Mouse (Mus musculus) embryonic facial prominence, embryonic 12.5 days (tissue): ENCODE data around the gene Sdr42e1. TPM values are rescaled to one million over a fixed set of nuclear protein-coding genes. Genes with fewer than 3 reads are reported as not detected.
A peak's percentile ranks its signal among the peaks of the same experiment; 100 is the strongest.

Experiments
- ATAC-seq: fragments of 200-750 bp; cut with Nextera tagmentation; 2 replicates; pipeline ENCODE4 v1.8.0; 2017; ENCODE audit not compliant: insufficient number of reproducible peaks, insufficient read depth, low FRiP score, low TSS enrichment
- H3K27ac ChIP-seq: fragments of 300-500 bp; sonication (generic); 2 replicates; pipeline ENCODE4 v1.5.1; 2016; ENCODE audit warnings: mild to moderate bottlenecking
- H3K27me3 ChIP-seq: fragments of 300-500 bp; sonication (generic); 2 replicates; pipeline ENCODE4 v1.6.1; 2016; ENCODE audit warnings: mild to moderate bottlenecking, moderate library complexity
- H3K36me3 ChIP-seq: fragments of 300-500 bp; sonication (generic); 2 replicates; pipeline ENCODE4 v1.6.1; 2016; ENCODE audit warnings: mild to moderate bottlenecking
- H3K4me1 ChIP-seq: fragments of 300-500 bp; sonication (generic); 2 replicates; pipeline ENCODE4 v1.6.1; 2016
- H3K4me2 ChIP-seq: fragments of 300-500 bp; sonication (generic); replicated peaks from 2 replicates; pipeline ENCODE4 v1.6.1; 2016; ENCODE audit warnings: mild to moderate bottlenecking, moderate library complexity
- H3K4me3 ChIP-seq: fragments of 300-500 bp; sonication (generic); 2 replicates; pipeline ENCODE4 v1.5.1; 2016; ENCODE audit warnings: mild to moderate bottlenecking
- H3K9ac ChIP-seq: fragments of 300-500 bp; sonication (generic); 2 replicates; pipeline ENCODE4 v1.6.1; 2016; ENCODE audit warnings: mild to moderate bottlenecking, moderate library complexity
- H3K9me3 ChIP-seq: fragments of 300-500 bp; sonication (generic); 2 replicates; pipeline ENCODE4 v1.6.1; 2016; ENCODE audit warnings: mild to moderate bottlenecking, moderate library complexity
- WGBS: fragments of 180-500 bp; shearing (Covaris S2); methylation state at CpG from one replicate; pipeline ENCODE4 v1.1.7; 2016; 5-methylcytosine and 5-hydroxymethylcytosine counted together
- polyA plus RNA-seq: library from polyadenylated mRNA; unstranded; fragments of >200 nt; fragmentation: Nextera tagmentation; extraction: Ambion mirVana; gene quantifications from 2 replicates; pipeline ENCODE4 v1.2.1, GENCODE M21; 2016

The Sdr42e1 gene
- 0.99 and 1.2 TPM in 2 replicates for polyA plus RNA-seq

DNA sequence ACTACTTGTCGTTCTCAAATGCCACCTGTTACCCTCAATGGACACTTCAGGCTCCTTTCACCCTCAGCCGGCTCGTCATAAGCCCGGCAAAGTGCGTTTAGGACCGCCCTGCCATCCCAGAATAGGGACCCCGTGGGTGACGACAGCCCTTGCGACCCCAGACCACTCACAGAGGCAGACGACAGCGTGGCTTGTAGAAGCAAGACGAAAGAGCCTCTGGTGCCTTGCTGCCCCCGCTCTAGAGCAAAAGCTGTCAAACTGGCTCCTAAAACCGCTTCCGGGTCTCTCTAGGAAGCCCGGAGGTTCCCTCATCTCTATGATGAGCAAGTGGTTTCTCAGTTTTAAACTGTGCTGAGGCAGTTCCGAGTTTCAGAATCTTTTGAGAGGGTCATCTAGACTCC is at the start of gene Sdr42e1:
TSS of gene Sdr42e1 (minus strand) at position 260 of the 401 bp plus-strand sequence.
- Histone ChIP-seq H3K4me1 (0 out of 2 replicates have a peak, but pooled peaks cover 8% of the 10 kb centered on the region), H3K4me2 (peak within 1 kb of the TSS; percentile 68), H3K9me3 (no peaks in the 10 kb centered on the region), H3K9ac (peak within 1 kb of the TSS; percentile 55; the same call in 1 of the 2 replicates), H3K36me3 (no peaks in the 10 kb centered on the region), H3K27me3 (no peaks in the 10 kb centered on the region), H3K27ac (no peak within 1 kb of the TSS), H3K4me3 (peak within 1 kb of the TSS; percentile 42)
- no peak for ATAC-seq
- 17% methylated on average over 17 of the region's 17 CpGs for WGBS

GRCm38 (mm10) chr8:117718152-117718860 is 44.8 kb upstream of the Sdr42e1 start:
- H3K4me2 ChIP-seq, result no peak overlapping the region
- H3K36me3 ChIP-seq, result no peaks in the 10 kb centered on the region
- WGBS, result 71% methylated on average over 14 of the region's 14 CpGs
- no peak overlapping the region for H3K27ac ChIP-seq
- no peak for ATAC-seq
- H3K9ac ChIP-seq, result no peak overlapping the region
- no peaks in the 10 kb centered on the region for H3K4me1 ChIP-seq
- no peak overlapping the region for H3K4me3 ChIP-seq
- H3K9me3 ChIP-seq, result no peaks in the 10 kb centered on the region
- H3K27me3 ChIP-seq, result no peaks in the 10 kb centered on the region

- H3K4me3 ChIP-seq, result no peak overlapping the region
- no peak overlapping the region for H3K4me2 ChIP-seq
- ATAC-seq, result no peak
- no peaks in the 10 kb centered on the region for H3K36me3 ChIP-seq
- no peaks in the 10 kb centered on the region for H3K4me1 ChIP-seq
- H3K9ac ChIP-seq, result no peak overlapping the region
- H3K9me3 ChIP-seq, result no peaks in the 10 kb centered on the region
- H3K27ac ChIP-seq, result no peak overlapping the region
- H3K27me3 ChIP-seq, result no peaks in the 10 kb centered on the region
- WGBS, result 72% methylated on average over 5 of the region's 5 CpGs
Observed at GRCm38 (mm10) chr8:117715896-117716295, 42.4 kb upstream of the Sdr42e1 start.

- Histone ChIP-seq H3K4me3 (no peak overlapping the region), H3K36me3 (no peaks in the 10 kb centered on the region), H3K27me3 (no peaks in the 10 kb centered on the region), H3K9ac (no peak overlapping the region), H3K27ac (no peak overlapping the region), H3K9me3 (no peaks in the 10 kb centered on the region), H3K4me1 (no peaks in the 10 kb centered on the region), H3K4me2 (no peak overlapping the region)
- no peak for ATAC-seq
- 90% methylated on average over 5 of the region's 5 CpGs for WGBS
Observed at GRCm38 (mm10) chr8:117714604-117715003, 41.1 kb upstream of the Sdr42e1 start.

DNA sequence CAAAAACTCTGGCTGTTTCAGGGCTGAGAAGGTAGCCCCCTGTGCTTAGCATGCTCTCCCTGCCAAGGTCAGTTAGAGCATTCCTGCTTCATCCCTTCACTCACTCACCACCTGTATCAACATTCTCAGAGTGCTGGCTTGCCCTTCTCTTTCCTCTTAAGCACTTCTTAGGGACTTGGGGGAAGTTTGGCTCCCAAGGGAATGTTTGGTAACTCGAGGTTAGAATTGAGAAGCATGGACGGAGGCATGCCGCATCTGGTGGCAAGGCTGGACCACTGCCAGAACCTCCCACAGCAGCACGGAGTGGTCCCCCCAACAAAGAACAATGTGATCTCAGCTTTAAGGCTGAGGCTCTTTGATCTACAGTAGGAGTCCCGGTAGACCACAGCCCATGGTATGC is 38.7 kb upstream of the Sdr42e1 start:
- no peak for ATAC-seq
- no peaks in the 10 kb centered on the region for H3K27me3 ChIP-seq
- WGBS, result 38% methylated on average over 5 of the region's 5 CpGs
- no peaks in the 10 kb centered on the region for H3K9me3 ChIP-seq
- no peak overlapping the region for H3K4me2 ChIP-seq
- no peak overlapping the region for H3K4me3 ChIP-seq
- H3K36me3 ChIP-seq, result no peaks in the 10 kb centered on the region
- H3K4me1 ChIP-seq, result no peaks in the 10 kb centered on the region
- no peak overlapping the region for H3K27ac ChIP-seq
- H3K9ac ChIP-seq, result no peak overlapping the region

- Histone ChIP-seq H3K4me3 (no peak overlapping the region), H3K27ac (no peak overlapping the region), H3K27me3 (no peaks in the 10 kb centered on the region), H3K4me1 (0 out of 2 replicates have a peak, but pooled peaks cover 3% of the 10 kb centered on the region), H3K9ac (no peak overlapping the region), H3K9me3 (no peaks in the 10 kb centered on the region), H3K4me2 (no peak overlapping the region), H3K36me3 (no peaks in the 10 kb centered on the region)
- 93% methylated on average over 4 of the region's 4 CpGs for WGBS
- no peak for ATAC-seq
Observed at GRCm38 (mm10) chr8:117706141-117706540, 32.7 kb upstream of the Sdr42e1 start.

DNA sequence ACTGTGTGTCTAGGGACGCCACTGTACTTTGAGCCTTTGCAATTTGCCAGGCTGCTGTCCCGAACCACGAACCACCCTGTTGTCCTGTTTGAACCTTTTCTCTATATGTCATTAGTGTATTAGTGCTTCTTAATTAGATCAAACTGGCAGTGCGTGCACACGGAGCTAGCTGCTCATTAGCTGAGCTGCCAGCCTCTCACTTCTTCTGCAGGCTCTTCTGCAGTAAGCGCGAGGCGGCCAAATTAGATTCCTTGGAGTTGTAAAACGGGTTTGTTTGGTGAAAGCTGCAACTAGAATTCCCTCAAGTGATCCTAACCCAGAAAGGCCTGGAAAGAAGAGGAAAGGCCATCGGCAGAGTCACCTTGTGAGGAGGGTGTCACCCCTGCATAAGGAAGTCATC is 29.2 kb upstream of the Sdr42e1 start:
- H3K4me2 ChIP-seq, result no peak overlapping the region
- H3K4me1 ChIP-seq, result 0 out of 2 replicates have a peak, but pooled peaks cover 3% of the 10 kb centered on the region
- 51% methylated on average over 10 of the region's 10 CpGs for WGBS
- H3K9me3 ChIP-seq, result no peaks in the 10 kb centered on the region
- no peak overlapping the region for H3K4me3 ChIP-seq
- ATAC-seq, result no peak
- no peak overlapping the region for H3K9ac ChIP-seq
- no peaks in the 10 kb centered on the region for H3K27me3 ChIP-seq
- no peaks in the 10 kb centered on the region for H3K36me3 ChIP-seq
- no peak overlapping the region for H3K27ac ChIP-seq

DNA sequence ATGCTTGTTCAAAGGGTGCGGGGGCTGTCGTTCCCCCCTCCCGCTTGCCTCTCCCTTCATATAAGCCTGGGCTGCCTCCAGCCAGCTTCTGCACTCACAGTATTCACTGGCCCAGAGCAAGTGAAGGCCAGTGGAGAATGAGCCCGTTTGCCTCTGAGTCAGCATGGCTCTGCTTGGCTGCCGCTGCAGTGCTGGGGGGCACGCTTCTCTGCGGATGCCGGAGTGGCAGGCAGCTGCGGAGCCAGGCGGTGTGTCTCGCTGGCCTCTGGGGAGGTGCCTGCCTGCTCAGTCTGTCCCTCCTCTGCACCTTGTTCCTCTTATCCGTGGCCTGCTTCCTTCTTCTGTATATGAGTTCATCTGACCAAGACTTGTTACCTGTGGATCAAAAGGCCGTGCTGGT is 28.4 kb upstream of the Sdr42e1 start, which contains the start of gene Hsd17b2:
TSS of gene Hsd17b2 (plus strand) at position 46 of the 400 bp plus-strand sequence.
- no peak for ATAC-seq
- 0 out of 2 replicates have a peak, but pooled peaks cover 3% of the 10 kb centered on the region for H3K4me1 ChIP-seq
- 33% methylated on average over 13 of the region's 13 CpGs for WGBS
- H3K9me3 ChIP-seq, result no peaks in the 10 kb centered on the region
- no peaks in the 10 kb centered on the region for H3K27me3 ChIP-seq
- no peak within 1 kb of the TSS for H3K4me3 ChIP-seq
- no peak within 1 kb of the TSS for H3K4me2 ChIP-seq
- no peak within 1 kb of the TSS for H3K9ac ChIP-seq
- no peak within 1 kb of the TSS for H3K27ac ChIP-seq
- H3K36me3 ChIP-seq, result no peaks in the 10 kb centered on the region

GRCm38 (mm10) chr8:117701246-117701645 is 27.8 kb upstream of the Sdr42e1 start:
- Histone ChIP-seq H3K4me3 (no peak overlapping the region), H3K9ac (no peak overlapping the region), H3K27ac (no peak overlapping the region), H3K36me3 (no peaks in the 10 kb centered on the region), H3K27me3 (no peaks in the 10 kb centered on the region), H3K4me1 (0 out of 2 replicates have a peak, but pooled peaks cover 3% of the 10 kb centered on the region), H3K9me3 (no peaks in the 10 kb centered on the region), H3K4me2 (no peak overlapping the region)
- no peak for ATAC-seq
- WGBS, result 90% methylated on average over 8 of the region's 8 CpGs

DNA sequence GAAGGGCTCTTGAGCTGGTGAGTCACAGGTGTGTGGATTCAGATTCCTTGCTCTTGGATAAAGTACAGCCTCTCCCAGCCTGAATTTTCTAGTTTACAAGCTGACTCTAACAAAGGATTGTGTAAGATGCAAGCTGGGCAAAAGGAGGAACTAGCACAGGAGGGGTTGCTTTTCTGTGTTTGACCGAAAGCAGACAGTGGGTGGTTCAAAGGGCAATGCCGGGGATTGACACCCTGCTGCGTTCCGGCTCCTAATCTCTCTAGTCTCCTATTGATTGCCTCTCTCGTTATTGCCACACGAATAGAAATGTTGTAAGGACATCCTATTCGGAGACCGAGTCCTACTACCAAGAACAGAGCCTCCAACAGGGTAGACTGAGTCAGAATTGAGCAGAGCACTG is 27.2 kb upstream of the Sdr42e1 start:
- no peak overlapping the region for H3K4me3 ChIP-seq
- no peaks in the 10 kb centered on the region for H3K36me3 ChIP-seq
- no peaks in the 10 kb centered on the region for H3K27me3 ChIP-seq
- no peaks in the 10 kb centered on the region for H3K9me3 ChIP-seq
- H3K4me1 ChIP-seq, result 0 out of 2 replicates have a peak, but pooled peaks cover 3% of the 10 kb centered on the region
- no peak for ATAC-seq
- H3K9ac ChIP-seq, result no peak overlapping the region
- no peak overlapping the region for H3K4me2 ChIP-seq
- no peak overlapping the region for H3K27ac ChIP-seq
- 65% methylated on average over 8 of the region's 8 CpGs for WGBS

GRCm38 (mm10) chr8:117697248-117697647 is 23.8 kb upstream of the Sdr42e1 start:
- WGBS, result 43% methylated on average over 5 of the region's 5 CpGs
- Histone ChIP-seq H3K9me3 (no peaks in the 10 kb centered on the region), H3K4me1 (0 out of 2 replicates have a peak, but pooled peaks cover 3% of the 10 kb centered on the region), H3K4me2 (no peak overlapping the region), H3K4me3 (no peak overlapping the region), H3K36me3 (no peaks in the 10 kb centered on the region), H3K9ac (no peak overlapping the region), H3K27ac (no peak overlapping the region), H3K27me3 (no peaks in the 10 kb centered on the region)
- no peak for ATAC-seq

DNA sequence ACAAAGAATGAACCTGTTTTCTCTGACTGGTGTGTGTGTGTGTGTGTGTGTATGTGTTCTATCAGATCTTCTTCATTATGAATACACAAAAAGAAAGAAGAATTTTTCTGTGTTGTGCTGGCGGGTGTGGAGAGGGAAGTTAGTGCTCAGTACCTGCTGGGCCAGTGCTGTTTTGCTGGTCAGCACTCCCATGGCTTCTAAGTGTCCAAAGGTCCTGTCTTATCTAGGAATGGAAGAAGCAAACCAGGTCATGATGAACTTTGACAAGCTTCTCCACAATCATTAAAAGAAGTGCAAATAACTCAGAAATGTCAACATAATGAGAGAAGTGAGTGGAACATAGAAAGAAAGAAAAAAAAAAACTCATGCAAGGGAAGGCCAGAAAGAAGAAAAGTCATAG is 22.1 kb upstream of the Sdr42e1 start:
- Histone ChIP-seq H3K27ac (no peak overlapping the region), H3K9me3 (no peaks in the 10 kb centered on the region), H3K4me1 (no peaks in the 10 kb centered on the region), H3K4me2 (no peak overlapping the region), H3K36me3 (no peaks in the 10 kb centered on the region), H3K9ac (no peak overlapping the region), H3K4me3 (no peak overlapping the region), H3K27me3 (no peaks in the 10 kb centered on the region)
- no peak for ATAC-seq
- 86% methylated on average over 1 of the region's 1 CpGs for WGBS
